Mouse (Mus musculus) left cerebral cortex, postnatal 4 days (tissue): ENCODE results near the gene Gm3285. TPM values are rescaled to one million over a fixed set of nuclear protein-coding genes. Genes with fewer than 3 reads are reported as not detected.

Experiments
- DNase-seq: peaks from one replicate; pipeline ENCODE4 v3.0.0-alpha.2; 2022
- intact Hi-C: fragments of 180-260 bp; cut with DNase I; formaldehyde crosslinking; loops from one replicate; pipeline ENCODE4 v1.15.1; 2025
- total RNA-seq, 2 experiments: library from RNA; stranded (reverse); gene quantifications; 2 replicates each; pipeline ENCODE4 v1.2.3; 2021

Gm3285 gene
- total RNA-seq, 2 experiments from 2014 or later, result not detected

DNA sequence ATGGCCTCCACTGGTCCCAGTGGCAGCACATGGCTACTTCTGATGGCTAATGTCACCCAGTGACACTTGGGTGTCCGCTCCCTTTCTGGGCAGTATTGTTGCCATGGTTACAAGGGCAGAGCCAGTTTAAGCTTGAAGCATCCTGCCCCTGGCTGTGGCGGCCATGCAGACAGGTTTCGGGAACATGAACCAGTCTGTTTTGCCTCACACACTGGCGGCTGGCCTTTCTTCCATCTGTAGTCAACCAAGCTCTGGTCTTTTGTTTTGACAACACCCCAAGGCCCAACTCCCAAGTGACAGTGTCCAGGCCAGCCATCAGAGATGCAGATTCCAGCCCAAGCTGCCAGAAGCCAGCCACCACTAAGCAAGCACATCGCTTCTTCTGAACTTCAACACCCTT, 33.8 kb downstream of the Gm3285 start:
- intact Hi-C loops, result no loop called here
- DNase-seq, result no peak

DNA sequence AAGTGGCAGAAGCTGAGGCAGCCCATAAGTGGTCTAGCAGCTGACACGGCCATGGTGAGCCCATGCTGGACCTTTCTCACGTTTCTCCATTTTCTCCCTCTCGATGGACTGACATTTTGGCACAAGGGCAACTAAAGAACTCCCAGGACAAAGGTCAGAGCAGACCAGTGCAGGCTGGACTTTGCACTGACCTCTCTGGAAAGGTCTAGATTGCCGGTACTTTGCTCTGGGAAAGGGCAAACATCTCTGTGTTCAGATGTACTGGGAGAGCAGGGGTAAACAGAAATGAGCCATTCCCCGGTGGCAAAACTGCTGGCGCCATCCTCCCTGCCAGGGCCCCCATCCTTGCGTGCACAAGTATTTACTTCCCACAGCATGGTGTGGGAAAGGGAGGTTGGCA, 38.4 kb downstream of the Gm3285 start:
- DNase-seq, result no peak
- intact Hi-C loops, result no loop called here

DNA sequence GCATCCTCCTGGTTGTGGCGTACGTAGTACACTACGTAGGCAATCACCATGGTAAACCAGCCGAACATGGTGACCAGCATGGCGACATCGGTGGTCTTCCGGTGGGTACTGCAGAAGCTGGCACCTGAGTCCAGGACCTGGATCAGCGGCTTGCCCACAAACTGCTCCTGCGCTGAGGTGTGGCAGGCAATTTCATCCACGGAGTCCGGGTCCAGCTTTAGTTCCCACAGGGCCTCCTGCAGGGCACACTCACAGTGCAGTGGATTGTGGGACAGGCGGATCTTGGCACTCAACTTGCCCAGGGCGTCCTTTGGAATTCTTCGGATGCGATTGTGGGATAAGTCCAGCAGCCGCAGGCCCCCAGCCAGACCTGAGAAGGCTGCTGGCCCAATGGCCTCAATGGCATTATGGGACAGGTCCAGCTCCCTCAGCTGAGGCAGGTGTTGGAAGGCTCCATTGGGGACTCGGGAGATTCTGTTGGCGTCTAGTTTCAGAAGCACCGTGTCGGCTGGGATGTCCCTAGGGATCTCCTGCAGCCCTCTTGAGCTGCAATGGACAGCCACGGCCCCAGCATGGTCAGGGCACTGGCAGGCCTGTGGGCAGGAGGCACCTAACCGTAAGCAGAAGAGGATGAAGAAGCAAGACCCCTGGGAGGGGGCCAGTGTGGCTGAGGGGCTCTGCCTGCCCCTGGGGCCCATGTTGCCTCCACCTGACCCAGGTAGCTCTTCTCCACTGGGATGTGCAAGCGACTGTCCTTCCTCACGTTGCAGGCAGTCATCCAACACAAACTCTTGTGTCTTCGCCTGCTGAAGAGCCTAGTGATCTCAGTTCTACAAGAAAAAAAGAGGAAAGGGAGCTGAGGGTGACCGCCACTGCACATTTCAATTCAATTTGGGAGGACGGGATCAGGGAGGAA, 39.4 kb downstream of the Gm3285 start:
- intact Hi-C loops, result no loop called here
- DNase-seq, result no peak

DNA sequence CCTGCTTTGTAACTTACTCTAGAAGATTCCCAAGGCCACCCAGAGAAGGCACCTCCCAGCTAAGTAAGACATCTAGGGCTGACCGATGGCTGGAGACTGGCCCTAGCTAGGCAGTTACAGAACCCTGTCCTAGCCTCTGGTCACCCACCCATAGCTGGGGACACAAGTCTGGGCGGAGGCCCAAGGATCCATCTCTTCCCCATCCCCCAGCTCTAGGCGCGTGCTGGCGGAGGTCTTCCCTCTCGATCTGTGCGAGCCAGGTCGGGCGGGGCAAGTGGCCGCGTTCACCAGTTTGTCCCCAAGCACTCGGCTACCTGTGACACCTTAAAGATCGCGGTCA, 40.1 kb downstream of the Gm3285 start:
- intact Hi-C loops, result no loop called here
- DNase-seq, result peak; percentile 63

DNA sequence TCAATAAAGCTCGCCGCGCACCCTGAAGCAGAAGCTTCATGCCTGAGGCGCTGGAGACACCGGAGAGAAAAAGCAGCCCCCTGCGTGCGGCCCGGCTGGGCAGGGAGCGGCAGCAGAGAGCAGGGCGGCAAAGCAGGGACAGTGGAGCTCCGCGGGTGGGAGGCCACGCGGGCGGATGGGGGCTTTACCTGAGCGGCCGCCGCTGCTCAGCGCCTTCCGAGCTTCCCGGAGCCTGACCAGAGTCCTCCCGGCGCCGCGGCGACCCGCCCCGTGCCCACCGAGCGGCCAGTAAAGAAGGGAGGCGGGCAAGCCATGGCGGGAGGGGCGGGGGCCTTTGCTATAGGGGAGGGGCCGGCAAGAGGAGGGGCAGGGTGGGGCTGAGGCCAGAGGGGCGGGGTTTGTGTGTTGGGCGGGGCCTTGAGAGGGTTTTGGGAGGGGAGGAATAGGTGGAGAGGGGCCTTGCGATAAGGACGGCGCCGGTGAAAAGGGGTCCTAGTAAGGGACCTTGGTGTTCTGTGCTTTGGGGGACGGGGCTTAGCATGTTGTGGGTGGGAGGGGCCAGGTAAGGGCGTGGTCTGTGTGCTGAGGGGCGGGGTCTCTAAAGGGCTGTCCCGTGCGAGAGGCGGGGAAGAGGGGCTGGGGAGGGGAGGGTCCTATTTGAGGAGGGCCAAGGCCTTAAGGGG, 40.6 kb downstream of the Gm3285 start, which contains the start of gene Lrrc3:
Gene Lrrc3 (minus strand): TSS at position 326 of the 683 bp plus-strand sequence.
- peak; percentile 79 for DNase-seq

DNA sequence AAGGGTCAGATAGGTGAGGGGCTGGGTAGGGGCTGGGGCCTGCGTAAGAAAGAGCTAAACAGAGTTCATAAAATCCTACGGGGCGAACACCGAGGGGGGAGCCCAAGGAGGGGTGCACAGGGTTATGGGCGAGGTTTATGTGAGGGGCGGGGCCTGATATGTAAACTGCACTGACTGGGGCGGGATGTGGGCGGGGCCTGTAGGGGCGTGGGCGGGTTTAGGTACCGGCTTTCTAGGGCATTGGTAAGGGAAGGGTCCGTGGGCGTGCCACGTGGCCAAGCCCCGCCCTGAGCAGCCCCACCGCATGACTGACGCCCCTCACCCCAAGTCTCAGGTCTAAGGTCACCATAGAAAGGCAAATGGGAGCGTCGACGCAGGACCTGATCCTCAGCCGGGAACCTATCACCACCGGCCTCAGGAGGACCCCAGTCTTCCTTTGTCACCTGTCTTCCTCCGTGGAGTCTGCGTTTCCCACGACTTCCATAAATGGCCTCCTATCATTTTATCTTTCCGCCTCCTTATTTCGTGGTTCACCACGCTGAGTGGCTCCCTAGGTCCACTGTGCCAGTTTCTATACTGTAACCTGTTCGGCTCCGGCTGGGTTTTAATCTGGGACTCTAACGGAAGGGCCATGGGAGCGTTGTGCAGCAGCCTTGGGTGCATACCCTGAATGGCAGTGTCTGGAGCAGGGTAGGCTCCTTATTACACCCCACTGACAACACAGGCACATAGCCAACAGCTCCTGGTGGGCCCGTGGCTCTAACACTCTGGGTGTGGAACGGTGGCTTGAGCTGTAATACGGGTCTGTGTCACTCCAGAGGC, 41.3 kb downstream of the Gm3285 start:
- intact Hi-C loops, result no loop called here
- peak; percentile 87 for DNase-seq

More for the DNA sequence above, 40.6 kb downstream of the Gm3285 start, which contains the start of gene Lrrc3:
- intact Hi-C loops, result no loop called here

Other genes starting within 250 kb of the Gm3285 start
- gene Ube2g2, start 239.7 kb upstream of the Gm3285 start, total RNA-seq, result 10 to 100 TPM; 45.1 to 47.6 TPM
- gene Tspear, start 175.4 kb upstream of the Gm3285 start, total RNA-seq, result not detected
- gene Gm19402, start 171.2 kb upstream of the Gm3285 start, total RNA-seq, result not detected
- not detected for gene Gm9508, start 164.7 kb upstream of the Gm3285 start, total RNA-seq
- not detected for gene Gm10272, start 155.3 kb upstream of the Gm3285 start, total RNA-seq
- gene Gm10024, start 150.5 kb upstream of the Gm3285 start, total RNA-seq, result not detected
- not detected for gene Gm10142, start 146.2 kb upstream of the Gm3285 start, total RNA-seq
- not detected for gene Krtap12-1, start 141.4 kb upstream of the Gm3285 start, total RNA-seq
- gene Gm10100, start 135.5 kb upstream of the Gm3285 start, total RNA-seq, result not detected
- gene Gm18596, start 119.3 kb upstream of the Gm3285 start, total RNA-seq, result not detected
- not detected for gene Gm9736, start 110.6 kb upstream of the Gm3285 start, total RNA-seq
- gene Gm3233, start 102.3 kb upstream of the Gm3285 start, total RNA-seq, result not detected
- not detected for gene Gm3238, start 90.7 kb upstream of the Gm3285 start, total RNA-seq
- not detected for gene Gm7138, start 85.0 kb upstream of the Gm3285 start, total RNA-seq
- not detected for gene Gm3250, start 79.4 kb upstream of the Gm3285 start, total RNA-seq
- gene Gm7137, start 73.8 kb upstream of the Gm3285 start, total RNA-seq, result not detected
- not detected for gene Gm9639, start 66.9 kb upstream of the Gm3285 start, total RNA-seq
- not detected for gene Gm19668, start 62.8 kb upstream of the Gm3285 start, total RNA-seq
- not detected for gene Gm9507, start 50.1 kb upstream of the Gm3285 start, total RNA-seq
- gene Gm2696, start 47.3 kb upstream of the Gm3285 start, total RNA-seq, result not detected
- gene Krtap10-4, start 34.9 kb upstream of the Gm3285 start, total RNA-seq, result not detected
- gene Krtap10-10, start 26.0 kb upstream of the Gm3285 start, total RNA-seq, result not detected
- gene Gm36176, start 15.2 kb upstream of the Gm3285 start, total RNA-seq, result not detected
- not detected for gene Gm10318, start 9.1 kb upstream of the Gm3285 start, total RNA-seq
- gene Lrrc3, start 40.6 kb downstream of the Gm3285 start, total RNA-seq, result 10 to 100 TPM; 38.5 to 39.1 TPM
- gene Trpm2, start 108.6 kb downstream of the Gm3285 start, total RNA-seq, result 10 to 100 TPM; 14.1 to 22.9 TPM
- gene 1810043G02Rik, start 116.5 kb downstream of the Gm3285 start, total RNA-seq, result 10 to 100 TPM; 28.9 to 35.3 TPM
- gene Pfkl, start 148.1 kb downstream of the Gm3285 start, total RNA-seq, result 10 to 100 TPM; 73.2 to 83.6 TPM
- not detected for gene Dnmt3l, start 180.0 kb downstream of the Gm3285 start, total RNA-seq
- under 1 TPM; 0.44 TPM for gene Aire, start 181.6 kb downstream of the Gm3285 start, total RNA-seq
- under 1 TPM; 0.85 to 0.98 TPM for gene Icosl, start 207.3 kb downstream of the Gm3285 start, total RNA-seq